Mouse (Mus musculus): ENCODE measurements around the gene Sptan1. TPM values are rescaled to one million over a fixed set of nuclear protein-coding genes. Genes with fewer than 3 reads are reported as not detected.

The Sptan1 gene
- polyA plus RNA-seq, 1 experiment = 772 TPM

DNA sequence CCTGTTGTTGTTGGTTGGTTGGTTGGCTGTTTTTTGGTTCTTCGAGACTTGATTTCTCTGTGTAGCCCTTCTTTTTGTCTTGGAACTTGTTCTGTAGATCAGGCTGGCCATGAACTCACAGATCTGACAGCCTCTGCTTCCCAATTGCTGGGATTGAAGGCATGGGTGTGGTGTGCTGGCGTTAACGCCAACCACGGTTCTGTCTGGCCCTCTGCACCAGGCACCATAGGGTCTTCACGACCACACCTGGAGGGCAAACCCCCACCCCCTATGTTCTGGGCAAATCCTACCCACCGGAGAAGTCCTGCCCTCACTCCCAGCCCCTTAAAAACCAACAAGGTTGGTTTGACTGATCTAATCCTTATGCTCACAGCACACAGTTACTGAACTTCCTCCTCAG lies 111.6 kb downstream of the Sptan1 start:
- H3K4me3 ChIP-seq (ENCODE audit: insufficient read depth, low read length) = 0 out of 2 replicates have a peak overlapping the region, but pooled peaks have one; percentile 4
- no peak overlapping the region for H3K27ac ChIP-seq (ENCODE audit: insufficient read depth, low read length)
- TF ChIP-seq POLR2A (IDR thresholded peaks at IDR 0.05; ENCODE audit: extremely low read depth, insufficient read depth, low read length) = no peak
- H3K4me1 ChIP-seq (ENCODE audit: control insufficient read depth, insufficient read depth, low read length) = no peaks in the 10 kb centered on the region

DNA sequence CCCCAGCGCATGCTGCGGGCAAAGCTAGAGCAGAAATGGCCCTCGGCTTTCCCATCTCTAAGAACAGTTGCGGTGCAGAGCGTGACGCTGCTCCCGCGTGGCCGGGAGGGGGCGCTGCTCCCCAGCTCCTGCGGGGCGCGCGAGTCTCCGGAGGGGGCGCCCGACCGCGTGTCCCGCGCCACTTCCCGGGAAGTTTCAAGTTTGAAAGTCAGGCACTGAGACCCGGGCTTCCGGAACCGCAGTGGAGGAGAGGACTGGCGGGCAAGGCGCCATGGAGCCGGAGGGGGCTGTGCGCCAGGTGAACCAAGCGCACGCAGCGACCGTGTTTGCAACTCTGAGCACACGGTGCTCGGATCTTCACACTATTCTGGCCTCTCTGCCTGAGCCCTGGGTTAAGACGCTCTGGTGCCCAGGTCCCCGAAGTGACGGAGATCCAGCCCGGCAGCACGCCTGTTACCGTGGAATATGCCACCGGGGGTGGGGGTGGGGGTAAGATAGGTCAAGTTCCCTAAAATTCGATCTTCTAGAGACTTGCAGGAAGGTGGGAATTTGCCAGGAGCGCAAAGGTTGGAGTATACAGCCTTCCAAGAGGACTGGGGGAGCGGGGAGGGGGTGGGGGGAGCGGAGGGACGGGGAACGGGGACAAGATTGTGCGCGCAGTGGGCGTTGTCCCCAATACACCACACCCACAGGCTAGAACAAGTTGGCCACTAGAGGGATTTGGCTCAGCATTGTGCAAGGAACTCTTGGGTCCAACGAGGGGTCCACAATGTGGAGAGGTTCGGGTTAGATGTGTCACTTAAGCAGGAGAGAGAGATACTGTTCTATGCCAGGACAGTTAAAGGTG lies 112.4 kb downstream of the Sptan1 start, which contains the start of gene Pkn3:
TSS of gene Pkn3 (plus strand) at position 183 of the 847 bp plus-strand sequence.
- TF ChIP-seq POLR2A (IDR thresholded peaks at IDR 0.05; ENCODE audit: extremely low read depth, insufficient read depth, low read length) (no peak), CTCF (IDR thresholded peaks at IDR 0.05; ENCODE audit: extremely low read depth, insufficient read depth, low read length) (peak; percentile 75)
- Histone ChIP-seq H3K4me1 (ENCODE audit: control insufficient read depth, insufficient read depth, low read length) (no peaks in the 10 kb centered on the region), H3K4me3 (ENCODE audit: insufficient read depth, low read length) (peak within 1 kb of the TSS; percentile 4; the same call in 1 of the 2 replicates), H3K27ac (ENCODE audit: insufficient read depth, low read length) (no peak within 1 kb of the TSS)

DNA sequence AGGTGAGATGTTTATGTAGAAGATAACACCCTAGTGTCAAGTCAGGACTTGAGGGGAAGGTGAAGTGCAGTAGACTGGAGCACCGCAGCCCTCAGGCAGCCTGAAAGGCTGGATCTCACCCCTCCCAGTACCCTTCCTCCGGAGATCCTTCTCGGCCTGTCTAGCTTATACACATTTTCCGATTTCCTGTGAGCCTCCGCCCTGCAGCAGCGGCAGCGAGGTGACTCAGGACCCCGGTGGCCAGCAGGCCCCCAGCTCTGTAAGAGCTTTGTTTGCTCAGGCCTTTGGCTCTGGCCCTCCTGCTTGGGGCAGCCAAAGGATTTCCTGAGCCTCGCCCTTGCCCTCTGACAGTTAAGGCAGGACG lies 113.0 kb downstream of the Sptan1 start:
- H3K4me3 ChIP-seq (ENCODE audit: insufficient read depth, low read length) = no peak overlapping the region
- H3K27ac ChIP-seq (ENCODE audit: insufficient read depth, low read length) = no peak overlapping the region
- no peak for TF ChIP-seq POLR2A (IDR thresholded peaks at IDR 0.05; ENCODE audit: extremely low read depth, insufficient read depth, low read length)
- TF ChIP-seq CTCF (IDR thresholded peaks at IDR 0.05; ENCODE audit: extremely low read depth, insufficient read depth, low read length) = no peak
- H3K4me1 ChIP-seq (ENCODE audit: control insufficient read depth, insufficient read depth, low read length) = no peaks in the 10 kb centered on the region

DNA sequence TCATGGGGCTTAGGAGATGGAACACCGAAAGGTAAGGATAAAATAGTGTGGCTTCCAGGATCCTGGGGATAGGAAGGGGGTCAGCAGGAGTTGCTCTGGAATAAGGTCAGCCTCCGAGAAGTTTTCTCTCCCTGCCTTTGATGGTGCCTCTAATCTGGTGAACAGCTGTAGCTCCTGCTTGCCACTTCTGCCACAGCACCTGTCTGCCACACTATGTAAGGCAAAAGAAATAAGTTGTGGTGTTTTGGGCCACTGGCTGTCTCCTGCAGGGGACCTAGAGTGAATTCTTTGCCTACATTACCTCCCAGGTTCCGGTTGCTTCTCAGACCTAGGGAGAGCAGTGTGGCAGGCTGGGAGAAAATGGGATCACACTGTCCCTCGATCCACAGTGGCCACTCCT lies 113.4 kb downstream of the Sptan1 start:
- H3K4me3 ChIP-seq (ENCODE audit: insufficient read depth, low read length) = no peak overlapping the region
- no peak overlapping the region for H3K27ac ChIP-seq (ENCODE audit: insufficient read depth, low read length)
- TF ChIP-seq CTCF (IDR thresholded peaks at IDR 0.05; ENCODE audit: extremely low read depth, insufficient read depth, low read length) = no peak
- TF ChIP-seq POLR2A (IDR thresholded peaks at IDR 0.05; ENCODE audit: extremely low read depth, insufficient read depth, low read length) = no peak
- no peaks in the 10 kb centered on the region for H3K4me1 ChIP-seq (ENCODE audit: control insufficient read depth, insufficient read depth, low read length)

DNA sequence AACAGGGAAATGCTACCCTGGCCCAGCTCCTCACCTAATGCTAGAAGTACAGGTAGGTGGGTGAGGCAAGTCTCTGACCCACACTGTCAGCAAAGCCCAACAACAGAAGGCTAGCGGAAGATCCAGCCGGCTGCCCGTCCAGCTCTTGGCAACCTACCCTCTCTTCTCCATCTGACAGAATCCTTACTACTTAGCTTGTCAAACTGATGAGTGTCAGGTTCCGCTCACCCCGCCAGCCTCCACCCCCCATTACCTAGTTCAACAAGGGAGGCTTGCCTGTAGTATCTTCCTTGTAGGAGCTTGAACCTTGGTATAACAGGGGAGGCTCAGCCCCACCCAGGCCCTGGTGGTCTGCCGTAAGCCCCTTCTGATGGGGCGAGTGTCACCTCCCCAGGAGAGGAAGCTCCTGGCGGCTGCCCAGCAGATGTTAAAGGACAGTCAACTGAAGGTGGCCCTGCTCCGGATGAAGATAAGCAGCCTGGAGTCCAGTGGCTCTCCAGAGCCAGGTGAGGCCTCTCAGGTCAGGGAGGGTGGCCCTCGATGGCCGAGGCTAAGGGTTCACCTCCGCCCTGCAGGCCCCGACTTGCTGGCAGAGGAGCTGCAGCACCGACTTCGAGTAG lies 114.9 kb downstream of the Sptan1 start:
- H3K4me3 ChIP-seq (ENCODE audit: insufficient read depth, low read length) = no peak overlapping the region
- H3K27ac ChIP-seq (ENCODE audit: insufficient read depth, low read length) = no peak overlapping the region
- TF ChIP-seq POLR2A (IDR thresholded peaks at IDR 0.05; ENCODE audit: extremely low read depth, insufficient read depth, low read length) (no peak), CTCF (IDR thresholded peaks at IDR 0.05; ENCODE audit: extremely low read depth, insufficient read depth, low read length) (no peak)
- no peaks in the 10 kb centered on the region for H3K4me1 ChIP-seq (ENCODE audit: control insufficient read depth, insufficient read depth, low read length)

Other genes with a start within 250 kb of the Sptan1 start
- gene Gm13420, start 213.9 kb upstream of the Sptan1 start, polyA plus RNA-seq (2012; rRNA removed) = 0.96 and 1.1 TPM in 2 replicates
- gene Gm13547, start 206.2 kb upstream of the Sptan1 start, polyA plus RNA-seq (2012; rRNA removed) = not detected in 2 replicates
- 39.0 and 42.6 TPM in 2 replicates for gene Coq4, start 178.1 kb upstream of the Sptan1 start, polyA plus RNA-seq (2012; rRNA removed)
- 37.6 and 40.0 TPM in 2 replicates for gene Trub2, start 177.1 kb upstream of the Sptan1 start, polyA plus RNA-seq (2012; rRNA removed)
- 74.2 and 77.1 TPM in 2 replicates for gene Slc27a4, start 162.9 kb upstream of the Sptan1 start, polyA plus RNA-seq (2012; rRNA removed)
- 68.6 and 75.0 TPM in 2 replicates for gene Urm1, start 145.5 kb upstream of the Sptan1 start, polyA plus RNA-seq (2012; rRNA removed)
- gene Cercam, start 96.4 kb upstream of the Sptan1 start, polyA plus RNA-seq (2012; rRNA removed) = 18.4 and 21.0 TPM in 2 replicates
- gene Odf2, start 76.3 kb upstream of the Sptan1 start, polyA plus RNA-seq (2012; rRNA removed) = 172 and 188 TPM in 2 replicates
- gene Gle1, start 30.1 kb upstream of the Sptan1 start, polyA plus RNA-seq (2012; rRNA removed) = 49.4 and 53.1 TPM in 2 replicates
- gene Wdr34, start 83.3 kb downstream of the Sptan1 start, polyA plus RNA-seq (2012; rRNA removed) = 50.8 and 51.9 TPM in 2 replicates
- 153 and 167 TPM in 2 replicates for gene Set, start 91.8 kb downstream of the Sptan1 start, polyA plus RNA-seq (2012; rRNA removed)
- gene Pkn3, start 112.1 kb downstream of the Sptan1 start, polyA plus RNA-seq (2012; rRNA removed) = 2.2 and 2.4 TPM in 2 replicates
- 18.9 and 19.5 TPM in 2 replicates for gene Zdhhc12, start 128.1 kb downstream of the Sptan1 start, polyA plus RNA-seq (2012; rRNA removed)
- 155 and 173 TPM in 2 replicates for gene Zer1, start 159.0 kb downstream of the Sptan1 start, polyA plus RNA-seq (2012; rRNA removed)
- gene Tbc1d13, start 168.2 kb downstream of the Sptan1 start, polyA plus RNA-seq (2012; rRNA removed) = 43.4 and 43.8 TPM in 2 replicates
- 32.9 and 33.4 TPM in 2 replicates for gene Endog, start 205.9 kb downstream of the Sptan1 start, polyA plus RNA-seq (2012; rRNA removed)
- 49.2 and 50.5 TPM in 2 replicates for gene Spout1, start 212.9 kb downstream of the Sptan1 start, polyA plus RNA-seq (2012; rRNA removed)
- gene Kyat1, start 240.3 kb downstream of the Sptan1 start, polyA plus RNA-seq (2012; rRNA removed) = 21.5 and 22.4 TPM in 2 replicates

All from cortical plate, adult 2 months (tissue).